Mouse (Mus musculus) forebrain, postnatal 0 days (tissue): Measurements from ENCODE around the gene Dusp14. TPM values are rescaled to one million over a fixed set of nuclear protein-coding genes. Genes with fewer than 3 reads are reported as not detected.

Experiments used
- ATAC-seq: fragments of 200-750 bp; cut with Nextera tagmentation; 2 replicates; pipeline ENCODE4 v1.8.0; 2017; ENCODE audit warnings: mild to moderate bottlenecking, moderate library complexity
- DNase-seq: peaks from one replicate; pipeline ENCODE4 v3.0.0-alpha.2; 2015
- H3K27ac ChIP-seq: fragments of 300-500 bp; sonication (generic); 2 replicates; pipeline ENCODE4 v1.5.1; 2014; ENCODE audit warnings: low read depth, mild to moderate bottlenecking, antibody characterized with exemption, low read length, moderate library complexity, mixed read lengths
- H3K27me3 ChIP-seq: fragments of 300-500 bp; sonication (generic); 2 replicates; pipeline ENCODE4 v1.6.1; 2014; ENCODE audit warnings: mild to moderate bottlenecking, low read length, mixed read lengths; ENCODE audit not compliant: insufficient read depth
- H3K36me3 ChIP-seq: fragments of 300-500 bp; sonication (generic); 2 replicates; pipeline ENCODE4 v1.6.1; 2014; ENCODE audit warnings: mild to moderate bottlenecking, moderate library complexity; ENCODE audit not compliant: insufficient read depth
- H3K4me1 ChIP-seq: fragments of 300-500 bp; sonication (generic); 2 replicates; pipeline ENCODE4 v1.6.1; 2014; ENCODE audit warnings: antibody characterized with exemption; ENCODE audit not compliant: insufficient read depth
- H3K4me2 ChIP-seq: fragments of 300-500 bp; sonication (generic); 2 replicates; pipeline ENCODE4 v1.6.1; 2014; ENCODE audit warnings: low read depth, mild to moderate bottlenecking, moderate library complexity
- H3K4me3 ChIP-seq: fragments of 300-500 bp; sonication (generic); 2 replicates; pipeline ENCODE4 v1.5.1; 2014; ENCODE audit warnings: low read depth, low read length, mixed read lengths
- H3K9ac ChIP-seq: fragments of 300-500 bp; sonication (generic); 2 replicates; pipeline ENCODE4 v1.6.1; 2014; ENCODE audit warnings: mild to moderate bottlenecking
- H3K9me3 ChIP-seq: fragments of 300-500 bp; sonication (generic); 2 replicates; pipeline ENCODE4 v1.6.1; 2016; ENCODE audit warnings: low read length
- CTCF ChIP-seq: sonication (generic); IDR thresholded peaks from 2 replicates; pipeline ENCODE4 v1.5.1; 2016; ENCODE audit warnings: antibody characterized with exemption, control low read depth, low read depth
- WGBS: fragments of 180-500 bp; shearing (Covaris S2); extraction: QIAGEN DNeasy Blood & Tissue Kit; methylation state at CpG from one replicate; pipeline ENCODE4 v1.1.7; 2014; 5-methylcytosine and 5-hydroxymethylcytosine counted together
- polyA plus RNA-seq: library from polyadenylated mRNA; unstranded; fragments of >200 nt; fragmentation: Nextera tagmentation; extraction: Ambion mirVana; gene quantifications from 2 replicates; pipeline ENCODE4 v1.2.1, GENCODE M21; 2015
- total RNA-seq: library from RNA; depleted of rRNA; stranded (reverse); fragments of >200 nt; gene quantifications from 2 replicates; pipeline ENCODE4 v1.2.3, GENCODE M21; 2014

Gene Dusp14
- total and polyA plus RNA-seq, 2 experiments from 2014 or later = 15.4 to 21.6 TPM

- no peak overlapping the region for H3K4me2 ChIP-seq
- H3K27ac ChIP-seq = no peak overlapping the region
- H3K9me3 ChIP-seq = no peaks in the 10 kb centered on the region
- H3K4me3 ChIP-seq = no peak overlapping the region
- WGBS = 69% methylated on average over 9 of the region's 9 CpGs
- no peak for ATAC-seq
- peaks cover 35% of the 10 kb centered on the region for H3K36me3 ChIP-seq
- H3K27me3 ChIP-seq = no peaks in the 10 kb centered on the region
- no peaks in the 10 kb centered on the region for H3K4me1 ChIP-seq
- DNase-seq = no peak
- H3K9ac ChIP-seq = no peak overlapping the region
- TF ChIP-seq CTCF = no peak
Observed at GRCm38 (mm10) chr11:84078601-84079000, 9.5 kb upstream of the Dusp14 start.

GRCm38 (mm10) chr11:84077008-84077407 is 7.9 kb upstream of the Dusp14 start:
- ATAC-seq (no peak), DNase-seq (peak; percentile 31)
- WGBS = 66% methylated on average over 2 of the region's 2 CpGs
- no peak for TF ChIP-seq CTCF
- Histone ChIP-seq H3K27me3 (no peaks in the 10 kb centered on the region), H3K36me3 (peaks cover 23% of the 10 kb centered on the region), H3K4me3 (no peak overlapping the region), H3K27ac (no peak overlapping the region), H3K9ac (no peak overlapping the region), H3K9me3 (no peaks in the 10 kb centered on the region), H3K4me1 (peaks cover 3% of the 10 kb centered on the region; the same call in 1 of the 2 replicates), H3K4me2 (no peak overlapping the region)

GRCm38 (mm10) chr11:84073816-84074764 is 5.0 kb upstream of the Dusp14 start:
- WGBS = 56% methylated on average over 7 of the region's 7 CpGs
- ATAC-seq (no peak), DNase-seq (no peak)
- Histone ChIP-seq H3K9me3 (no peaks in the 10 kb centered on the region), H3K4me1 (peaks cover 3% of the 10 kb centered on the region; the same call in 1 of the 2 replicates), H3K36me3 (peaks cover 9% of the 10 kb centered on the region), H3K4me2 (no peak overlapping the region), H3K27me3 (no peaks in the 10 kb centered on the region), H3K9ac (no peak overlapping the region), H3K27ac (no peak overlapping the region), H3K4me3 (no peak overlapping the region)
- no peak for TF ChIP-seq CTCF

- Histone ChIP-seq H3K27ac (no peak overlapping the region), H3K36me3 (peaks cover under 1% of the 10 kb centered on the region; the same call in 1 of the 2 replicates), H3K27me3 (no peaks in the 10 kb centered on the region), H3K4me3 (no peak overlapping the region), H3K9me3 (no peaks in the 10 kb centered on the region), H3K9ac (no peak overlapping the region), H3K4me2 (no peak overlapping the region), H3K4me1 (peaks cover 10% of the 10 kb centered on the region)
- ATAC-seq (peak; percentile 68), DNase-seq (peak; percentile 52)
- 45% methylated on average over 9 of the region's 9 CpGs for WGBS
- TF ChIP-seq CTCF = no peak
Observed at GRCm38 (mm10) chr11:84072904-84073651, 4.0 kb upstream of the Dusp14 start.

- no peak for TF ChIP-seq CTCF
Observed at GRCm38 (mm10) chr11:84068191-84069033, 649 bp downstream of the Dusp14 start.

GRCm38 (mm10) chr11:84067720-84068190 is 1.3 kb downstream of the Dusp14 start:
- 1% methylated on average over 21 of the region's 21 CpGs for WGBS
- Histone ChIP-seq H3K27ac (peak overlapping the region; percentile 42), H3K4me2 (peak overlapping the region; percentile 94), H3K9me3 (no peaks in the 10 kb centered on the region), H3K4me1 (peaks cover 14% of the 10 kb centered on the region), H3K27me3 (peaks cover 5% of the 10 kb centered on the region), H3K9ac (peak overlapping the region; percentile 51), H3K36me3 (no peaks in the 10 kb centered on the region), H3K4me3 (peak overlapping the region; percentile 72)
- TF ChIP-seq CTCF = no peak
- DNase-seq (no peak), ATAC-seq (peak; percentile 23; the same call in 1 of the 2 replicates)

More at GRCm38 (mm10) chr11:84068191-84069033, 649 bp downstream of the Dusp14 start:
- H3K36me3 ChIP-seq = no peaks in the 10 kb centered on the region
- peak; percentile 78 for DNase-seq
- 6% methylated on average over 60 of the region's 63 CpGs for WGBS
- peak; percentile 76 for ATAC-seq
- peak overlapping the region; percentile 42; the same call in 1 of the 2 replicates for H3K27ac ChIP-seq
- H3K4me2 ChIP-seq = peak overlapping the region; percentile 94
- H3K9me3 ChIP-seq = no peaks in the 10 kb centered on the region
- H3K4me1 ChIP-seq = peaks cover 17% of the 10 kb centered on the region
- H3K4me3 ChIP-seq = peak overlapping the region; percentile 72
- peaks cover 5% of the 10 kb centered on the region for H3K27me3 ChIP-seq
- peak overlapping the region; percentile 51 for H3K9ac ChIP-seq
